Mouse (Mus musculus) olfactory bulb, adult 2 months (tissue): ENCODE measurements at regions not wholly inside any gene's neighbourhood (a gene's known extent, or its start where the extent isn't known, plus 50 kb on each side); places are given as distances from the start of the nearest gene placed in this dataset.

ENCODE experiments used
- H3K27ac ChIP-seq: fragments of 200-500 bp; 2 replicates; pipeline ENCODE4 v1.5.1; 2012; ENCODE audit warnings: low read depth, low read length; ENCODE audit not compliant: insufficient read depth
- H3K4me1 ChIP-seq: fragments of 200-500 bp; 2 replicates; pipeline ENCODE4 v1.6.1; 2012; ENCODE audit warnings: low read length; ENCODE audit not compliant: control insufficient read depth, insufficient read depth
- H3K4me3 ChIP-seq: fragments of 200-500 bp; 2 replicates; pipeline ENCODE4 v1.5.1; 2012; ENCODE audit warnings: mild to moderate bottlenecking, low read depth, low read length, moderate library complexity; ENCODE audit not compliant: insufficient read depth
- CTCF ChIP-seq: fragments of 200-500 bp; IDR thresholded peaks from 2 replicates; pipeline ENCODE4 v1.5.1; 2012; ENCODE audit warnings: low read depth, mild to moderate bottlenecking, low read length, moderate library complexity; ENCODE audit not compliant: insufficient read depth
- POLR2A ChIP-seq: fragments of 200-500 bp; IDR thresholded peaks from 2 replicates; pipeline ENCODE4 v1.6.1; 2012; ENCODE audit warnings: mild to moderate bottlenecking, low read depth, low read length, moderate library complexity; ENCODE audit not compliant: insufficient read depth
- WGBS: fragments of 180-500 bp; shearing (Covaris S2); methylation state at CpG from one replicate; pipeline ENCODE4 v1.1.7; 2018; 5-methylcytosine and 5-hydroxymethylcytosine counted together

GRCm38 (mm10) chrX:53976273-53977135 is 179.0 kb upstream of the Xlr start:
- 17% methylated on average over 33 of the region's 42 CpGs for WGBS
- Histone ChIP-seq H3K4me1 (peaks cover 14% of the 10 kb centered on the region), H3K27ac (no peak overlapping the region), H3K4me3 (peak overlapping the region; percentile 18; the same call in 1 of the 2 replicates)
- TF ChIP-seq CTCF: no peak
- TF ChIP-seq POLR2A: no peak

DNA sequence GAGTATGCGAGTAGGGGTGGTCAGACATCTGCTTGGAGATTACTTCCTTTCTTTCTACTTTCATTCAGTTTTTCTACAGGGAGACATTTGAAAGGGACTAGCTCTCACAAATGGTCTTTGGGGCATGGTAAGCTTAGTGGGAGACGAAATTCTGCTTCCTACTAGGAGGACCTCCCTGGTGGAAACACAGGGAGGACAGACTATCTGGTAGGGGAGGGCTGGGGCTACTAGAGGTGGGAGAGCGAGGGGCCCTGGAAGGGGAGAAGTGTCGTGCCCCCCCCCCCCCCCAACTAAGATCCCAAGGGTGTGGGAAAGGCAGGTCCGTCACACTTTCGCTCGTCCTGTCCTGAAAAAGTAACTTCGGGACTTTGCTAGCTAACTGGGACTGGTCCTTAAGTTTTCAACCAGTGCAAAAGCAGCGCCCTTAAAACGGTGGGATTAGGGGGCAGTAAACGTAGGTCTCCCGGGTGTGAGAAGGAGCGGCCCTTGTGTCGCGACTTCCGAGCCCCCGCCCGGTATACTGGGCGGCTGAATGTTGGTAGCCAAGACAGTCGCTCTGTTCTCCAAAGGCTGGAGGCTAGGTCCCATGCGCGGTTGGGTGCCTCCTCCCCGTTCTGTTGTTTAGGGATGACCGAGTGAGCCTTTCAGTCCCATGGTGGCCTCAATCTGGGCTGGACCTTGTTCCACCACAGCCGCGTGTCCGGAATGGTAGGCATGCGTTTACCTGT is 178.2 kb upstream of the Xlr start:
- peaks cover 14% of the 10 kb centered on the region for H3K4me1 ChIP-seq

GRCm38 (mm10) chrX:53974732-53975544 is 177.4 kb upstream of the Xlr start:
- Histone ChIP-seq H3K4me1 (peaks cover 14% of the 10 kb centered on the region), H3K4me3 (peak overlapping the region; percentile 33; the same call in 1 of the 2 replicates), H3K27ac (no peak overlapping the region)
- WGBS: 12% methylated on average over 52 of the region's 52 CpGs
- no peak for TF ChIP-seq POLR2A
- TF ChIP-seq CTCF: no peak

More for the DNA sequence above, 178.2 kb upstream of the Xlr start:
- 17% methylated on average over 27 of the region's 28 CpGs for WGBS
- Histone ChIP-seq H3K27ac (no peak overlapping the region), H3K4me3 (no peak overlapping the region; the same call in 1 of the 2 replicates)
- no peak for TF ChIP-seq POLR2A
- TF ChIP-seq CTCF: no peak
